Mouse (Mus musculus) ES-E14 (cell line): ENCODE measurements at regions not wholly inside any gene's neighbourhood (a gene's known extent, or its start where the extent isn't known, plus 50 kb on each side); places are given as distances from the start of the nearest gene placed in this dataset.

Experiments used
- CHD2 ChIP-seq: IDR thresholded peaks from 2 replicates; pipeline ENCODE4 v1.6.1; 2014; ENCODE audit warnings: mild to moderate bottlenecking, low read depth, low read length, inconsistent platforms
- HCFC1 ChIP-seq: IDR thresholded peaks from 2 replicates; pipeline ENCODE4 v1.6.1; 2012; ENCODE audit warnings: low read length, inconsistent platforms, borderline replicate concordance; ENCODE audit not compliant: insufficient read depth
- MAFK ChIP-seq: IDR thresholded peaks from 2 replicates; pipeline ENCODE4 v1.6.1; 2014; ENCODE audit warnings: mild to moderate bottlenecking, low read depth, low read length, inconsistent platforms; ENCODE audit not compliant: insufficient read depth
- ZC3H11A ChIP-seq: IDR thresholded peaks from 2 replicates; pipeline ENCODE4 v1.6.1; 2012; ENCODE audit warnings: low read depth, mild to moderate bottlenecking, inconsistent platforms, low read length, borderline replicate concordance
- ZNF384 ChIP-seq: IDR thresholded peaks from 2 replicates; pipeline ENCODE4 v1.6.1; 2012; ENCODE audit warnings: low read depth, low read length, inconsistent platforms

GRCm38 (mm10) chr4:62789696-62790095 lies 175.7 kb upstream of the Zfp618 start:
- no peak for TF ChIP-seq HCFC1
- TF ChIP-seq CHD2: no peak
- no peak for TF ChIP-seq MAFK
- no peak for TF ChIP-seq ZNF384
- TF ChIP-seq ZC3H11A: no peak
